ENCODE assay signal across 22 mouse cellular contexts in the genomic region with DNA sequence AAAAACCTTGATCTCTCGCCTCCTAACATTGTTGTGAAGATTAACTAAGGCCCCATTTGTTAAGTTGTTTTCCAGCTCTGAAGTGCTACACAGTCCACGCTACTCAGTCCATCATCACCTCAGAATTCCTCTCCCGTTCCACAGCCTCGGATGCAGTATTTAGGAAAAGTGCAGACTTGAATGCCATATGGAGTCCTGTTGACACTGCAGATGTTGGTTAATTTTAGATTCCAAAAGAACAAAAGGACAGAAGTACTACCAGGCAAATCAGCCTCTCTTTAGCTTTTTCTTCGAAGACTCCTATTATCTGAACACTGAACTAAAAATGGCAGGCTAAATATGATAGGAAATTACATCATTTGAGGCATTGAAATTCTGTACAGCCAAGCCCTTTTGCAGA. TPM values are rescaled to one million over a fixed set of nuclear protein-coding genes. Genes with fewer than 3 reads are reported as not detected.
DNase-seq lines count a peak whose midpoint lies in the region; ATAC-seq and TF ChIP-seq lines count a peak whose summit lies in the region.
"Had no signal": no experiment of that assay in that cellular context is flagged by ENCODE, and none has a peak within 500 bp of the region (broad histone marks: within the 10 kb centered on the region; RNA-seq: fewer than 3 reads in every experiment).

No protein-coding gene starts in this region.

- no peak overlapping the region for H3K4me3 ChIP-seq in forebrain, embryonic 13.5 days
- no peak overlapping the region for H3K4me3 ChIP-seq in forebrain, embryonic 10.5 days
- H3K4me3 ChIP-seq in heart, embryonic 14.5 days (ENCODE audit: control insufficient read depth in 1 of 2, insufficient read depth in 1 of 2, low read depth in 1 of 2, low read length in 2 of 2), result no peak overlapping the region
- H3K4me3 ChIP-seq in heart, embryonic 12.5 days, result no peak overlapping the region
- no peak overlapping the region for H3K4me3 ChIP-seq in bone marrow macrophage, adult 2 months (ENCODE audit: insufficient read depth, low read length)
- H3K4me3 ChIP-seq in forebrain, postnatal 0 days (ENCODE audit: low read depth, low read length), result no peak overlapping the region
- no peak overlapping the region for H3K4me3 ChIP-seq in hindbrain, embryonic 16.5 days (ENCODE audit: low read length)
- H3K4me3 ChIP-seq: embryonic facial prominence, embryonic 10.5 days; heart, adult 2 months; hindbrain, embryonic 13.5 days; intestine, embryonic 15.5 days had no signal

- peak; percentile 63; the same call in 1 of the 2 replicates for ATAC-seq in forebrain, embryonic 13.5 days
- no peak for ATAC-seq in heart, embryonic 14.5 days (ENCODE audit: insufficient number of reproducible peaks, insufficient read depth, low FRiP score, low read depth)
- ATAC-seq in heart, embryonic 12.5 days (ENCODE audit: insufficient number of reproducible peaks, low FRiP score), result no peak
- ATAC-seq in forebrain, postnatal 0 days, result peak; percentile 64
- no peak for ATAC-seq in hindbrain, embryonic 16.5 days
- ATAC-seq: CD4-positive, CD25-positive, alpha-beta regulatory T cell, adult 4 months; intestine, embryonic 15.5 days had no signal

- no peak for DNase-seq in forebrain, embryonic 10.5 days (ENCODE audit: extremely low spot score, low spot score)
- DNase-seq in forebrain, postnatal 0 days, result peak; percentile 36
- DNase-seq in gastrocnemius, postnatal 25 days, result no peak
- DNase-seq: adrenal gland, adult 8-10 months; adrenal gland, postnatal 36 days; B cell, adult 2 months; cerebellum, adult 2 months; cerebellum, postnatal 10 days; heart, adult 2 months; heart, postnatal 10 days; kidney, adult 18-20 months had no signal

- no peak overlapping the region for H3K4me2 ChIP-seq in forebrain, embryonic 13.5 days
- H3K4me2 ChIP-seq in heart, embryonic 14.5 days (ENCODE audit: low read length), result peak overlapping the region; percentile 23; the same call in 1 of the 2 replicates
- no peak overlapping the region for H3K4me2 ChIP-seq in heart, embryonic 12.5 days
- no peak overlapping the region for H3K4me2 ChIP-seq in forebrain, postnatal 0 days (ENCODE audit: low read depth)
- no peak overlapping the region for H3K4me2 ChIP-seq in hindbrain, embryonic 16.5 days (ENCODE audit: low read length)
- H3K4me2 ChIP-seq: heart, embryonic 11.5 days; hindbrain, embryonic 13.5 days; intestine, embryonic 15.5 days had no signal

- 49% methylated on average over 5 of the region's 5 CpGs for WGBS in forebrain, embryonic 13.5 days
- WGBS in forebrain, embryonic 10.5 days, result 86% methylated on average over 5 of the region's 5 CpGs
- WGBS in heart, embryonic 14.5 days, result 22% methylated on average over 5 of the region's 5 CpGs
- 38% methylated on average over 5 of the region's 5 CpGs for WGBS in heart, embryonic 12.5 days
- 35% methylated on average over 5 of the region's 5 CpGs for WGBS in forebrain, postnatal 0 days
- 74% methylated on average over 5 of the region's 5 CpGs for WGBS in hindbrain, embryonic 16.5 days

- no peak for TF ChIP-seq CTCF in bone marrow macrophage, adult 2 months (IDR thresholded peaks at IDR 0.05; ENCODE audit: low read depth, low read length)
- no peak for TF ChIP-seq CTCF in forebrain, postnatal 0 days (IDR thresholded peaks at IDR 0.05; ENCODE audit: low read depth)

- H3K27ac ChIP-seq in forebrain, embryonic 13.5 days, result peak overlapping the region; percentile 42; the same call in 1 of the 2 replicates
- no peak overlapping the region for H3K27ac ChIP-seq in forebrain, embryonic 10.5 days
- H3K27ac ChIP-seq in heart, embryonic 14.5 days (replicated peaks in 1 of 2; ENCODE audit: control insufficient read depth in 1 of 2, insufficient read depth in 1 of 2, low read depth in 2 of 2, low read length in 2 of 2), result no peak overlapping the region
- H3K27ac ChIP-seq in heart, embryonic 12.5 days (ENCODE audit: poor library complexity, severe bottlenecking), result no peak overlapping the region
- H3K27ac ChIP-seq in bone marrow macrophage, adult 2 months (ENCODE audit: insufficient read depth, low read depth, low read length), result peak overlapping the region; percentile 84
- no peak overlapping the region for H3K27ac ChIP-seq in forebrain, postnatal 0 days (ENCODE audit: low read depth, low read length)
- no peak overlapping the region for H3K27ac ChIP-seq in hindbrain, embryonic 16.5 days (ENCODE audit: low read depth, low read length)
- H3K27ac ChIP-seq: embryonic facial prominence, embryonic 10.5 days; heart, adult 2 months; hindbrain, embryonic 13.5 days; intestine, embryonic 15.5 days had no signal

- H3K36me3 ChIP-seq in forebrain, embryonic 13.5 days (ENCODE audit: poor library complexity, severe bottlenecking), result no peaks in the 10 kb centered on the region
- no peaks in the 10 kb centered on the region for H3K36me3 ChIP-seq in forebrain, embryonic 10.5 days (replicated peaks)
- H3K36me3 ChIP-seq in heart, embryonic 14.5 days (ENCODE audit: control insufficient read depth, insufficient read depth, low read length), result no peaks in the 10 kb centered on the region
- H3K36me3 ChIP-seq in heart, embryonic 12.5 days, result no peaks in the 10 kb centered on the region
- no peaks in the 10 kb centered on the region for H3K36me3 ChIP-seq in forebrain, postnatal 0 days (ENCODE audit: insufficient read depth)
- no peaks in the 10 kb centered on the region for H3K36me3 ChIP-seq in hindbrain, embryonic 16.5 days (ENCODE audit: control insufficient read depth, insufficient read depth, low read length)
- H3K36me3 ChIP-seq: embryonic facial prominence, embryonic 10.5 days; G1E; hindbrain, embryonic 13.5 days; intestine, embryonic 15.5 days had no signal

- no peaks in the 10 kb centered on the region for H3K27me3 ChIP-seq in forebrain, embryonic 13.5 days
- H3K27me3 ChIP-seq in forebrain, embryonic 10.5 days (ENCODE audit: poor library complexity, severe bottlenecking), result no peaks in the 10 kb centered on the region
- H3K27me3 ChIP-seq in heart, embryonic 14.5 days (ENCODE audit: control insufficient read depth, insufficient read depth, low read length), result 0 out of 2 replicates have a peak, but pooled peaks cover 8% of the 10 kb centered on the region
- H3K27me3 ChIP-seq in heart, embryonic 12.5 days (replicated peaks), result no peaks in the 10 kb centered on the region
- no peaks in the 10 kb centered on the region for H3K27me3 ChIP-seq in forebrain, postnatal 0 days (ENCODE audit: insufficient read depth, low read length)
- H3K27me3 ChIP-seq in hindbrain, embryonic 16.5 days (replicated peaks; ENCODE audit: control insufficient read depth, insufficient read depth, low read length), result no peaks in the 10 kb centered on the region
- H3K27me3 ChIP-seq: hindbrain, embryonic 13.5 days; intestine, embryonic 15.5 days had no signal

- H3K4me1 ChIP-seq in forebrain, embryonic 13.5 days, result no peaks in the 10 kb centered on the region
- no peaks in the 10 kb centered on the region for H3K4me1 ChIP-seq in forebrain, embryonic 10.5 days
- H3K4me1 ChIP-seq in heart, embryonic 14.5 days (ENCODE audit: control insufficient read depth in 2 of 2, insufficient read depth in 2 of 2, low read length in 2 of 2), result peaks cover 6 to 11% of the 10 kb centered on the region in 2 experiments
- peaks cover 13% of the 10 kb centered on the region for H3K4me1 ChIP-seq in heart, embryonic 12.5 days (replicated peaks)
- H3K4me1 ChIP-seq in bone marrow macrophage, adult 2 months (ENCODE audit: control insufficient read depth, insufficient read depth, low read length), result peaks cover 13% of the 10 kb centered on the region
- no peaks in the 10 kb centered on the region; the same call in 1 of the 2 replicates for H3K4me1 ChIP-seq in forebrain, postnatal 0 days (ENCODE audit: insufficient read depth)
- no peaks in the 10 kb centered on the region for H3K4me1 ChIP-seq in hindbrain, embryonic 16.5 days (ENCODE audit: control insufficient read depth, insufficient read depth, low read depth, low read length)
- H3K4me1 ChIP-seq: embryonic facial prominence, embryonic 10.5 days; hindbrain, embryonic 13.5 days; intestine, embryonic 15.5 days had no signal

- H3K9ac ChIP-seq in forebrain, embryonic 13.5 days, result no peak overlapping the region
- no peak overlapping the region for H3K9ac ChIP-seq in heart, embryonic 14.5 days (ENCODE audit: low read length)
- H3K9ac ChIP-seq in heart, embryonic 12.5 days, result no peak overlapping the region
- no peak overlapping the region for H3K9ac ChIP-seq in forebrain, postnatal 0 days
- no peak overlapping the region for H3K9ac ChIP-seq in hindbrain, embryonic 16.5 days (ENCODE audit: low read depth, low read length)
- H3K9ac ChIP-seq: hindbrain, embryonic 13.5 days; intestine, embryonic 15.5 days had no signal

- no peak for TF ChIP-seq POLR2A in bone marrow macrophage, adult 2 months (IDR thresholded peaks at IDR 0.05; ENCODE audit: borderline replicate concordance, low read depth, low read length)

- H3K9me3 ChIP-seq in forebrain, embryonic 13.5 days (replicated peaks), result no peaks in the 10 kb centered on the region
- no peaks in the 10 kb centered on the region for H3K9me3 ChIP-seq in forebrain, embryonic 10.5 days
- H3K9me3 ChIP-seq in heart, embryonic 14.5 days (ENCODE audit: control insufficient read depth, low read length), result no peaks in the 10 kb centered on the region
- no peaks in the 10 kb centered on the region for H3K9me3 ChIP-seq in heart, embryonic 12.5 days (replicated peaks)
- no peaks in the 10 kb centered on the region for H3K9me3 ChIP-seq in forebrain, postnatal 0 days (ENCODE audit: low read length)
- H3K9me3 ChIP-seq in hindbrain, embryonic 16.5 days (ENCODE audit: control insufficient read depth, low read length), result no peaks in the 10 kb centered on the region
- H3K9me3 ChIP-seq: embryonic facial prominence, embryonic 10.5 days; G1E; hindbrain, embryonic 13.5 days; intestine, embryonic 15.5 days had no signal

RNA-seq across cellular contexts. Expression of a gene that starts 14.4 kb away (rescaled TPM):
- polyA plus RNA-seq in forebrain, embryonic 13.5 days (2015; fragmentation: Nextera tagmentation; extraction: Ambion mirVana), result 7.5 and 8.2 TPM in 2 replicates
- 6.4 and 7.4 TPM in 2 replicates for polyA plus RNA-seq in forebrain, embryonic 10.5 days (2016; fragmentation: Nextera tagmentation; extraction: Ambion mirVana)
- 14.4 and 15.6 TPM in 2 replicates for polyA plus RNA-seq in heart, embryonic 14.5 days (2014; fragmentation: Nextera tagmentation; extraction: Ambion mirVana)
- 13.5 and 17.0 TPM in 2 replicates for polyA plus RNA-seq in heart, embryonic 12.5 days (2016; fragmentation: Nextera tagmentation; extraction: Ambion mirVana)
- 19.6 and 20.4 TPM in 2 replicates for polyA plus RNA-seq in bone marrow macrophage, adult 2 months (2012; ENCODE audit: insufficient read depth, insufficient read length, missing spikeins)
- 17.0 and 20.2 TPM in 2 replicates for total RNA-seq in forebrain, postnatal 0 days (2014; rRNA removed)
- polyA plus RNA-seq in forebrain, postnatal 0 days (2015; fragmentation: Nextera tagmentation; extraction: Ambion mirVana), result 9.0 and 11.8 TPM in 2 replicates
- 10 to 100 TPM in 1 of 2 experiments, 1 to 10 TPM in 1; 9.1 to 11.5 TPM for total RNA-seq in gastrocnemius, postnatal 25 days (2021)
- polyA plus RNA-seq in hindbrain, embryonic 16.5 days (2015; fragmentation: Nextera tagmentation; extraction: Ambion mirVana), result 13.1 and 13.2 TPM in 2 replicates

Comparison
In these comparisons a context has a peak if more than half of its experiments do, and no peak if none do; other contexts are left out.
1. H3K27ac ChIP-seq: peak in forebrain, embryonic 13.5 days (single experiment) and bone marrow macrophage, adult 2 months (single experiment); none in forebrain, embryonic 10.5 days (single experiment), heart, embryonic 14.5 days (0 of 2), heart, embryonic 12.5 days (single experiment), forebrain, postnatal 0 days (single experiment) and hindbrain, embryonic 16.5 days (single experiment).
2. ATAC-seq: peak in forebrain, embryonic 13.5 days (single experiment) and forebrain, postnatal 0 days (single experiment); none in heart, embryonic 14.5 days (single experiment), heart, embryonic 12.5 days (single experiment) and hindbrain, embryonic 16.5 days (single experiment).